Comparison of ENCODE assay signal across 17 mouse cellular contexts in genomic region chr14:77464782-77465181, GRCm38 (mm10).
DNase-seq lines count a peak whose midpoint lies in the region; ATAC-seq lines count a peak whose summit lies in the region.
"Had no signal": no experiment of that assay in that cellular context is flagged by ENCODE, and none has a peak within 500 bp of the region (broad histone marks: within the 10 kb centered on the region; RNA-seq: fewer than 3 reads in every experiment).

No protein-coding gene starts in this region.

- H3K27ac ChIP-seq in heart, embryonic 13.5 days (replicated peaks), result peak overlapping the region; percentile 55
- H3K27ac ChIP-seq in forebrain, embryonic 13.5 days, result no peak overlapping the region
- H3K27ac ChIP-seq: embryonic facial prominence, embryonic 13.5 days; kidney, postnatal 0 days had no signal

- H3K4me3 ChIP-seq in heart, embryonic 13.5 days, result no peak overlapping the region
- H3K4me3 ChIP-seq in forebrain, embryonic 13.5 days, result no peak overlapping the region
- H3K4me3 ChIP-seq: embryonic facial prominence, embryonic 13.5 days had no signal

- H3K27me3 ChIP-seq in heart, embryonic 13.5 days (replicated peaks), result no peaks in the 10 kb centered on the region
- no peaks in the 10 kb centered on the region for H3K27me3 ChIP-seq in forebrain, embryonic 13.5 days
- H3K27me3 ChIP-seq: embryonic facial prominence, embryonic 13.5 days had no signal

- WGBS in heart, embryonic 13.5 days, result 37% methylated on average over 4 of the region's 4 CpGs
- WGBS in forebrain, embryonic 13.5 days, result 90% methylated on average over 4 of the region's 4 CpGs

- DNase-seq in adrenal gland, adult 2 months, result peak; percentile 33
- DNase-seq in adrenal gland, postnatal 25 days, result no peak
- DNase-seq in heart, adult 11 months, result no peak
- peak; percentile 17 for DNase-seq in thymus, postnatal 14 days
- no peak for DNase-seq in thymus, adult 18-20 months
- no peak for DNase-seq in right cerebral cortex, postnatal 36 days (ENCODE audit: low spot score in 2 of 2)
- DNase-seq: adrenal gland, postnatal 10 days; cerebellum, adult 9-11 months; forebrain, postnatal 0 days; gastrocnemius, postnatal 36 days; kidney, adult 11 months; lung, adult 18-20 months; retina, postnatal 1 day had no signal

- no peak overlapping the region for H3K9ac ChIP-seq in heart, embryonic 13.5 days
- no peak overlapping the region for H3K9ac ChIP-seq in forebrain, embryonic 13.5 days
- H3K9ac ChIP-seq: embryonic facial prominence, embryonic 13.5 days; forebrain, postnatal 0 days had no signal

- peak overlapping the region; percentile 23; the same call in 1 of the 2 replicates for H3K4me2 ChIP-seq in heart, embryonic 13.5 days
- H3K4me2 ChIP-seq in forebrain, embryonic 13.5 days, result no peak overlapping the region
- H3K4me2 ChIP-seq: embryonic facial prominence, embryonic 13.5 days had no signal

- peaks cover 20% of the 10 kb centered on the region for H3K4me1 ChIP-seq in heart, embryonic 13.5 days
- no peaks in the 10 kb centered on the region for H3K4me1 ChIP-seq in forebrain, embryonic 13.5 days

- no peaks in the 10 kb centered on the region for H3K36me3 ChIP-seq in heart, embryonic 13.5 days
- no peaks in the 10 kb centered on the region for H3K36me3 ChIP-seq in forebrain, embryonic 13.5 days (ENCODE audit: poor library complexity, severe bottlenecking)
- H3K36me3 ChIP-seq: embryonic facial prominence, embryonic 13.5 days had no signal

- H3K9me3 ChIP-seq in heart, embryonic 13.5 days, result no peaks in the 10 kb centered on the region
- H3K9me3 ChIP-seq in forebrain, embryonic 13.5 days (replicated peaks), result no peaks in the 10 kb centered on the region
- H3K9me3 ChIP-seq: embryonic facial prominence, embryonic 13.5 days had no signal

- no peak for ATAC-seq in heart, embryonic 13.5 days (ENCODE audit: extremely low read depth, insufficient number of reproducible peaks, low FRiP score, low TSS enrichment)
- ATAC-seq in forebrain, embryonic 13.5 days, result no peak
- ATAC-seq: forebrain, postnatal 0 days had no signal

Comparison
In these comparisons a context has a peak if more than half of its experiments do, and no peak if none do; other contexts are left out.
1. DNase-seq: peak in adrenal gland, adult 2 months (single experiment) and thymus, postnatal 14 days (single experiment); none in adrenal gland, postnatal 25 days (single experiment), heart, adult 11 months (single experiment), thymus, adult 18-20 months (0 of 2) and right cerebral cortex, postnatal 36 days (0 of 2).